Mouse (Mus musculus): ENCODE measurements around the gene Panx2. TPM values are rescaled to one million over a fixed set of nuclear protein-coding genes. Genes with fewer than 3 reads are reported as not detected.

The Panx2 gene
- not detected for polyA plus RNA-seq (2017; shearing (Covaris generic))

DNA sequence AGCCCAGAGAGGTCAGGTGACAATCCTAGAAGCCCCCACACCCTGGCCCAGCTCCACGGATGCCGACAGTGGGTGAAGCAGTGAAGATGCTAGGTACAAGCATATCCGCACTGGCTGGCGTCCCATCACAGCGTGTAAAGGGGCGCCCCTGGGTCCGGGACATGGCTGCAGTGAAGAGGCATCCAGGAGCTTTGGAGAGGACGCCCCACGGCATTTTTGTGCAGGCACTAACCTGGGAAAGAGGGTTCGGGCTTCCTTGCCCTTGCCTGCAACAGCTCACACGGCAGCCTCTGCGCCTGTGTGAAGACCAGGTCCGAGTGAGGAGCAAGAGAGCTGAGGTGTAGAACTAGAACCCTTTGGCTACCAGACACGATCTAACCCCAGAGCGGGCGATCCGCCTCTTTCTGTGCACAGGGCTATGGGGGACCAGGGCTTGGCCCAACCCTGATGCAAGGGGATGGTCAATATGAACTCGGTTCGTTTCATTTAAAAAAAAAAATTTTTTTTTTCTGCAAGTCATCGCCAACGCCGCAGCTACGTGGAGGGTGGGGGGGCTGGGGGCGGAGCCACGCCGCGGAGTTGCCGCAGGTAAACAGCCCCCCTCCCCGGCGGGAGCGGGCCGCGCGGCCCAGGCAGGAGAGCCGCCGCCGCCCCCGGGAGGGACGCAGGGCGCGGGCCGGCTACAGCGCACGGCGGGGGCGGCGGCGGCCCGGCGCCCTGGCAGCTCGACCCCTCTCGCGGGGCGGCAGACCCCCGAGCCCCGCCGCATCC, at the start of gene Panx2:
TSS of gene Panx2 (plus strand) at position 574 of the 771 bp plus-strand sequence.
- ATAC-seq, result no peak

DNA sequence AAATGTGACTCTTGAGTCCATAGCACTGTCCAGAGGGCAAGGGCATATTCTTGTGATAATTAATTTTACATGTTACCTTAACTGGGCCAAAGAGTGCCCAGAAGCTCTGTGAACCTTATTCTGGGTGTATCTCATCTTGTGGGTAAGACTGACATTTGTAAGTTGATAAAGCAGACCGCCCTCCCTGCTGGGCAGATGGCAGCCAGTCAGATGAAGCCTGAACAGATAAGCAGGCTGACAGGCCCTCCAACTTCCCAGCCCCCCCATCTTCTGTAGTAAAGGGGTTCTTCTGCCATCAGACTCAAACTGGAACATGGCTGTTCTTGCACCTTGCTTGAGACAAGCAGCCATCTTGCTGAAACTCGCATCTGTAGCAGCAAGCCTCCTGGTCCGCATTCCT, 42.8 kb upstream of the Panx2 start:
- no peak for ATAC-seq

DNA sequence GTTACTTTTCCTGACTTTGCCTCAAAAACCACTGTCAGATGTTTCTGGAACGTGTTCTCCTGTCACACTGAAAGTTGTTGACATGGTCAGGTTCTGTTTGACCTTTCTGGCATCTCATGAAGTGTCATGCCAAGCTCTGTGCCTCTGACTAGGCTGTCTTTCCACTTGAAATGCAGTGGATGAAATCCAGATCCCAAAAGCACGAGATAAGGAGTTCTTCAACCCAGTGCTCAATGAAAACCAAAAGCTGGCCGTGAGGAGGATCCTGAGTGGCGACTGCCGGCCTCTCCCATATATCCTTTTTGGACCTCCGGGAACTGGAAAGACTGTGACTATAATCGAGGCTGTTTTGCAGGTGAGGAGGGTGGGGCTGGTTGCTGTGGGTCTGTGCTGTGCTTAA, 39.4 kb upstream of the Panx2 start:
- no peak for ATAC-seq

DNA sequence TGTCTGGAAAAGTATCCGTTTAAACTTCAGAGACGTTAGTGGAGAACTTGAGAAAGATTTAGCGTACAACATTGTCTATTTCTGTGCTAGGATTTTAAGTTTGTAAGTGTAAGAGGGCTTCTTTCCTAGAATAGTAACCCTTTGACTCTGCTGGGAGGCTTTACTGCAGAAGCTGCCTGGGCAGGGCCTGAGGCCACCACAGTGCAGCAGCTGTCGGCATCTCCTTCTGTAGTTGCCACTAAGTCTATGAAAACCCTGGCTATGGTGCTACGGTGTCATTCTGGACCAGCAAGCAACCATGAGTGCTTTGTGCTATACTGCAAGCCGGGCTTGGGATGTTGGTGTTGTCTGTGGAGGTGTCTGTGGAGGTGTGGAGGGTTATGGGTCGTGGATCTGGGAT, 39.0 kb upstream of the Panx2 start:
- ATAC-seq, result no peak

DNA sequence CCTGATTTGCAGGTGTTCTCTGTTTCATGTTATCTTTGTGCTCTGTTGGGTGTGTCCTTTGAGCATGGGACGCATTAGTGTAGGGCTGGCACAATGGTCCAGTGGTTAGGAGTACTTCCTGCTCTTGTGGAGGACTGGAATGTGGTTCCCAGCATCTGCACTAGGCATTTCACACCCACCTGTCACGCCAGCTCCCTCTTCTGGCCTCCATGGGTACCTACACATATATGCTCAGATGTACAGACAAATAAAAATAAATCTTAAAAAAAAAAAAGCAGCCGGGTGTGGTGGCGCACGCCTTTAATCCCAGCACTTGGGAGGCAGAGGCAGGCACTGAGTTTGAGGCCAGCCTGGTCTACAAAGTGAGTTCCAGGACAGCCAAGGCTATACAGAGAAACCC, 15.2 kb upstream of the Panx2 start:
- ATAC-seq, result no peak

DNA sequence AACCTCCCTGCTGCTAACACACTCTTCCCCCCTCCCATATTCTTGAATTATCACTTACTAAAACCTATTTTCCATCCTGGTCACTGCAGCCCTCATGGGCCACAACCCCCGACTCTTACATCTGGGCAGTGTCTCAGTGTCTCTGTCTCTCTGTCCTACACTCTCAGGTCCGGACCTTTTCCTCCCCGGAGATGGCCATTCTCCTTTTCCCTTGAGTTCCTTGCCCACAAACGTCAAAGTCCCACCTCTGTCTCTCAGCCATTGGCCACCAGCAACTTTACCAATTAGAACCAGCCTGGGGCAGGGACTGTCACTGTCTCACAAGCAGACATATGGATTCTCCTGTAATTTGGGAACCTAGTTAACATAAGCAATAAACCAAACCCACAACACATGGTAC, 13.2 kb upstream of the Panx2 start:
- ATAC-seq, result no peak

DNA sequence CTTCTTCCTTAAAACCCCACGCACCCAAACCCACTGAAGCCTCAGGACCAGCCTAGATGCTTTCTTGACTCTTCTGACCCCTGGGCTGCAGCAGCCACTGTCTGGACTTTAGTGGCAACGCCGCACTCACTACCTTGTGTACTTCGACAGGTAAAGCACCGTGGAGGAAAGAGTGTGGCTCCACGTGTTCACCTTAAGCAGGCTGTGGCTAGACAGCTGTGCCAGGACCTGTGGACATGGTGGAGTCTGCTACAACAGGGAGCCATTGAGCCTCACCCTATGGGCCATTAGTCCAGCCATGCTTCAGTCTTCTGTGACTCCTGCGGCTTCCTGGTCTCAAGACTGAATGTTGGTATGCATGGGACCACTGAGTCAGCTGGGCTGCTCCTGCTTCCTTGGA, 4.9 kb upstream of the Panx2 start:
- no peak for ATAC-seq

DNA sequence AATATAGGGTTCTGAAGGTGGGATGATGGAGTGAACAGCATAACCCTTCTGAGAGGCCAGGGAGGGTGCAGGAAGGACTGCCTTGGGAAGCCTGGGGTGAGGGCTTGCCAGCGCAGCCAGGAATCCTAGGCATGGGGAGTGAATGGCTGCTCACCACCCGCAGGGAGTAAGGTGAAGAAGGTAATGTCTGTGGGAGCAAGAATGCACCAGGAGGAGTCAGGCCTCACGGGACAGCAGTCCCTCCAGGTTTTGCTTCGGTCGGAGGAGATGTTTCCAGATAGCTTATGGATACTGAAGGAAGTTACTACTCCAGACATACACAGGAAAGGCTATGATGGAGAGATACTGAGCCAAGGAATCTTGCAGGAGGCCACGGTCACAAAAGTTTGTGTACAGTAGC, 798 bp upstream of the Panx2 start:
- ATAC-seq, result no peak

DNA sequence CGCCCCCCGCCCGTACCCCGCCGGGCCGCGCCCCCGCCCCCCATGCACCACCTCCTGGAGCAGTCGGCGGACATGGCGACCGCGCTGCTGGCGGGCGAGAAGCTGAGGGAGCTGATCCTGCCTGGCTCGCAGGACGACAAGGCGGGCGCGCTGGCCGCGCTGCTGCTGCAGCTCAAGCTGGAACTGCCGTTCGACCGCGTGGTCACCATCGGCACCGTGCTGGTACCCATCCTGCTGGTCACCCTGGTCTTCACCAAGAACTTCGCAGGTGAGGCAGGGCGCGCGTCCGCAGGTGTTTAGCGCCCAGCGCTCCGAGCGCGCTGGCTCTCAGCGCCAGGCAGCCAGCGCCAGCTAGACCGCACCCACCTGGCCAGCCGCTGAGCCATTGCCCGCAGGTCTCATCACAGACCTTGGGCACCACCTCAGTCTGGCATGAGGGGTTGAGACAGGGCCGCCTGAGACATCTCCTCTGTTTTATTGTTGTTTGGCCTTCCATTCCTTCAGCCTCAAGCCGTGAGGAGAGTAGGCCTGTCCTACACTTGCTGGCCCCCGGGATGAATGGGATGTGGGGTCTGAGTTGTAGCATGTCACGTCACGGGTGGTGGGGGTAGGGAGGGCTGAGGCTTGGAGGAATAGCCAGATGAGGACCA, 623 bp downstream of the Panx2 start:
- no peak for ATAC-seq

DNA sequence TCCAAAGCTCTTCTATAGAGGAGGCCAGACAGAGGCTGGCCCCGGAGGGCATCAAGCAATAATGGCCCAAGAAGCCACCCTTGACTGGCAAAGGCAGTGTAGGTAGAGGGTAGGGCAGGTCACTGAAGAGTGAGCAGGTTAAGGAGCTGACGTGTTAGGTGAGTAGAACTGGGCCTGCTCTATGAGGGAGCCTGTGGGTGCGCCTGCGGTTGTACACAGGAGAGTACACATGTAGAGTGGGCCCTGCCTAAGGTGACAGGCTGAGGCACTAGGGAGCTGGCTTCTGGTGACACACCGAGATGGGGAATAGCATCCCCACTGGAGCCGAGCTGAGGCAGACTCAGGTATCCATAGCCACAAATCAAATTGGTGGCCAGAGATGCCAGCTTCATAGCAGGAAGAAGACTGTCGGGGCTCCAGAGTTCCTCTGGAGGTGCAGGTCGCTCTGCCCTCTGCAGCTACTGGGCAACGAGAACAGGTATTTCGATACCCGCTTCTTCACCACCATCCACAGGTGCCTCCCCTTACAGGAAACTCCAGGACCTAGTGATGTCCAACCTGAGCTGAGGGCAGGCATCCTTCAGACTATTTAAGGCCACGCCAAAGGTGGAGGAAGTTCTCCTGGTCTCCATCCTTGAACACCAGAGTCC, 1.4 kb downstream of the Panx2 start:
- no peak for ATAC-seq

DNA sequence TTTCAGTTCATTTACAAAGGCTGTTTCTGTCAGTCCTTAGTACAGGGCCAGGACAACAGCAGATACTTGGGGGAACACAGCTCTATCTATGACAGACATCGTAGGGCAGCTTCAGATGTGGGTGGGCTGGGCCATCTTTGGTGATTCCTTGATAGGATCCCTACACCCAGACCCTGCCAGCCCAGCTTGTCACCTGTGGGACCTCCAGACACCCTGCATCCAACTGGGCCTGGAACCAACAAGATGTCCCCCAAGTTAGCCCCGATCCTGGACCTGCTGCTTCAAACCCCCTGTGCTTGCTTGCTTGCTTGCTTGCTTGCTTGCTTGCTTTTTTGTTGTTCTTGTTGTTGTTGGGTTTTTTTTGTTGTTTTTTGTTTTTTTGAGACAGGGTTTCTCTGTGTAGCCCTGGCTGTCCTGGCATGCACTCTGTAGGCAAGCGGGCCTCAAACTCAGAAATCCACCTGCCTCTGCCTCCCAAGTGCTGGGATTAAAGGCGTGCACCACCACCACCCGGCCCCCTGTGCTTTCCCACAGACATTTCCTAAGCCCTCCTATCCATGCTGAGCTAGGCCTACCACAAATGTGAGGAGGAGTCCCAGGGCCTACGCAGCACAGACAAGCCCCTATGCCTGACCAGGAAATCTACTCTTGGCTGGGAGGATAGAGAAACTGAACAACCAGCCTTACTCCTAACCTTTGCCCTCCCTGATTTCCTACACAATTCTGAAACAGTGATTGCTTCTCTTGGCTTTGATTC, 2.4 kb downstream of the Panx2 start:
- ATAC-seq, result no peak

DNA sequence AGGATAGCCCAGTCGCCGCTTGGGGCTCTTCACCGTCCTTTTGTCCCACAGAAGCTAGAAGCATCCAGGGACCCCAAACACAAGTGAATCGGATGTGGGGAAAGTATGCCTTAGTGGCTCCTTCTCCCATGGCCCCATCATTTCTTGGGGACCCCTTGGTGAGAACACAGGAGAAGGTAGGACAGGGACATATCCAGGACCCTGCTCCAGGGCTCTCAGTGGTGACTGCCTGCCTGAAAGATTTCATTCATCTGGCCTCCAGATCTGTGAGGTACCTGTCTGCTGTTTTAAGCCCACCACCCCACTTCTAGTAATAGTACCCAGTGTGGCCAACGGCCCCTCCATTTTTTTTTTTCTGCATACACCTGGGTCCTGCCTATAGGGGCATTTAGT, 3.0 kb downstream of the Panx2 start:
- ATAC-seq, result no peak

DNA sequence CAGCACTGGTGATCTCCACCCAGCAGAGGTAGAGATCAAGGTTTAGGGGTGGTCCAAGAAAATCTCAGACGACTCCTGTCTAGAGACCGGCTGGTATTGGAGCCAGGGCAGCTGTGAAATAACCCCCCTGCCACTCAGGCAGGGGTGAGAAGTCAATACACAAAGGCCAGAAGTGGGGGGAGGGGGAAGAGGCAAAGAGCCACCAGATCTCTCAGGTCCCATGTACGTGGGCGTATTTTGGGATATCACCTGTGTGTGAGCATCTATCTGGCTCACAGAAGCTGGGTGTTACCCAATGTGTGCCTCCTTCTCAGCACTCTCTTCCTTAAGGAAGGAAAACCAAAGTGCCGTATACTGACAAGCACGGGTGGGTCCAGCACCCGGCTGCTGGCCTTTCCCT, 3.5 kb downstream of the Panx2 start:
- no peak for ATAC-seq

DNA sequence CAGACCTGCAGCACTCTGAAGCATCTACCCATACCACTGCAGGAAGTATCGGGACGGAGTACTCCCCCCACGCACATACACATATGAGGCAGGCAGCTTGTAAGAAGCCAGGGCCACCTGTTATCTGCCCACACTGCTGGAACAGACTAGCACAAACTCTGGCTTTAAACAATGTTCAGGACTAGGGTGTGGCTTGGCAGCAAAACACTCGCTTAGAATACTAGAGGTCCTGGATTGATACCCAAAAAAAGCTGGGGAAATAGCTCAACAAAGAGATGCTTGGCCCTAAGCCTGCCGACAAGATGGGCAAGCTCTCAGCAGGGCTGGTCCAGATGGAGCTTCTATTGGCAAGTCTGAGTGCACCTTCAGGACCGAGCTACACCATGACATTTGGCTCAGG, 4.0 kb downstream of the Panx2 start:
- ATAC-seq, result no peak

DNA sequence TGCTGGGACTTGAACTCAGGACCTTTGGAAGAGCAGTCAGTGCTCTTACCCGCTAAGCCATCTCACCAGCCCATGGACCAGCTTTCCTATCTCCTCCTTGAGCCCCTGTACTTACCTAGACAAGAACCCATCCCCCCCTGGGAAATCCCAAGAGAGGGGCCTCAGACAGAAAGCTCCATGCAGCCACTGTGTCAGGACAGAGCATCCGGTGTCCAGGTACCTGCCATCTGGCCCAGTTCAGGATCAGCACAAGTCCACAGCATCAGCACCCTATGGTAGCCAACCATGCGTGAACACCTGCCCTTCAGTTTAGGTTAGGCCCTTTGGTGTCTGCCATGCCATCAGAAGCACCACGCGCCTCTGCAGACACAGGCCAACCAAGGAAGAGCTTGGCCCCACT, 5.4 kb downstream of the Panx2 start:
- no peak for ATAC-seq

DNA sequence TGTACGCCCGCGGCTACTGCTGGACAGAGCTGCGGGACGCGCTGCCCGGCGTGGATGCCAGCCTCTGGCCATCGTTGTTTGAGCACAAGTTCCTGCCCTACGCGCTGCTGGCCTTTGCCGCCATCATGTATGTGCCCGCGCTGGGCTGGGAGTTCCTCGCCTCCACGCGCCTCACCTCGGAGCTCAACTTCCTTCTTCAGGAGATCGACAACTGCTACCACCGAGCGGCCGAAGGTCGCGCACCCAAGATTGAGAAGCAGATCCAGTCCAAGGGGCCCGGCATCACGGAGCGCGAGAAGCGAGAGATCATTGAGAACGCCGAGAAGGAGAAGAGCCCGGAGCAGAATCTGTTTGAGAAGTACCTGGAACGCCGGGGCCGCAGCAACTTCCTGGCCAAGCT, 8.1 kb downstream of the Panx2 start:
- ATAC-seq, result no peak

DNA sequence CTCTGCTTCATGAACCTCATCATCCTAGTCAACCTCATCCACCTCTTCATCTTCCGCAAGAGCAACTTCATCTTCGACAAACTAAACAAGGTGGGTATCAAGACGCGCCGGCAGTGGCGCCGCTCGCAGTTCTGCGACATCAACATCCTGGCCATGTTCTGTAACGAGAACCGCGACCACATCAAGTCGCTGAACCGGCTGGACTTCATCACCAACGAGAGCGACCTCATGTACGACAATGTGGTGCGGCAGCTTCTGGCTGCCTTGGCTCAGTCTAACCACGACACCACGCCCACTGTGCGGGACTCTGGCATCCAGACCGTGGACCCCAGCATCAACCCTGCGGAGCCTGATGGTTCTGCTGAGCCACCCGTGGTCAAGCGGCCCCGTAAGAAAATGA, 8.7 kb downstream of the Panx2 start:
- ATAC-seq, result no peak

DNA sequence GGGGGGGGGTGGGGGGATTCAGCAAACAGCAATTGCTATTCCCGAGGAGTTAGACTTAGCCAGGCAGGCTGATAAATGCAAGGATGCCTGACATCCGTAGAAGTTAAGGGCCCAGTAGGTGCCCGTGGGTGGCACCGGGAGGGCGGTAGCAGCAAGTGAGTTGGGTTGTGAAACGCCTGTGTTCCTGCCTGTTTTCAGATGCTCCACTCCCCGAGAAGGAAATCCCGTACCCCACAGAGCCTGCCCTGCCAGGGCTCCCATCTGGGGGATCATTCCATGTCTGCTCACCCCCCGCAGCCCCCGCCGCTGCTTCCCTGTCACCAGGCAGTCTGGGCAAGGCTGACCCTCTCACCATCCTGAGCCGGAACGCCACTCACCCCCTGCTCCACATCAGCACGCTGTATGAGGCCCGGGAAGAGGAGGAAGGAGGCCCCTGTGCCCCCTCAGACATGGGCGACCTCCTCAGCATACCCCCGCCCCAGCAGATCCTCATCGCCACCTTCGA, 9.9 kb downstream of the Panx2 start:
- no peak for ATAC-seq

DNA sequence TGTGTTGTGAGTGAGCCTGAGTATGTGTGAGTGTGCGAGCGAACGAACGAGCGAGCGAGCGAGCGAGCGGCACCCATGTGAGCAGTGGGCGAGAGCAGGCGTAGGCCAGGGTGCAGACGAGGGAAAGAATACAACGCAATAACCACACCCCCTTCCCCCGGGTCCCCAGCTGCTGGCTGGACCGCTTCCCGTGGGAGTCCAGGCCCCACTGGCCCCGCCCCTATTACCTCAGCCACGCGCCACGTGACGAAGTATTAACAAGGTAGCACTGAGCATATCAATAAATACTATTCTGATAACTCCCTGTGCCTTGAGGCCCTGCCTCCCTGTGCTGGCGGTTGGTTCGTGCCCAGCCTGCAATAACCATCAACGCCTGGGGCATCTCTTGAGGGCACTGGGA, 11.1 kb downstream of the Panx2 start:
- no peak for ATAC-seq

DNA sequence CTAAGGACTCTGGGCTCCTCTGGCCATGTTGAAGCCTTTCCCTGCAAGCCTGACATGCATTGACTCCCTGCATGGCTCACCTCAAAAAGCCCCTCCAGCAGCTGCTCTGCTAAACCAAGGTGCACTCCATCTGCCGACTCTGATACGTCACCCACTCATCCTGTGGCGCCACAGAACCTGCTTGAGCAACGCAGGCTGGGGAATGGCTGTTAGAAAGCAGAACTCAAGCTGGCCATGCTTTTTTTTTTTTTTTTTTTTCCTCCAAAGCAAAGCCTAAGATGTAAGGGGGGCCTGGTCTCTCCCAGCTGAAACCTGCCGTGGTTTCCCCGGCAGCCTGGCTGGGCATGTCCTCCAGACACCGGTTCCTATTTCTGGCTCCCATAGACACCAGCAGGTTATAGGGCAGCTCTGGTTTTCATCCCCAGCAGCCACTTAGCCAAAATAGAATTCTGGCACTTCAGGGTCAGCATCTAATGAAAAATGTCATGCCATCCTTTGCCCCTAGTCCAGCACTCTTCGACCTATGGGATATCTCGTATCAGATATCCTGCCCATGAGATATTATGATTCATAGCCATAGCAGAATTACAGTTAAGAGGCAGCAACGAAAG, 14.6 kb downstream of the Panx2 start:
- no peak for ATAC-seq

DNA sequence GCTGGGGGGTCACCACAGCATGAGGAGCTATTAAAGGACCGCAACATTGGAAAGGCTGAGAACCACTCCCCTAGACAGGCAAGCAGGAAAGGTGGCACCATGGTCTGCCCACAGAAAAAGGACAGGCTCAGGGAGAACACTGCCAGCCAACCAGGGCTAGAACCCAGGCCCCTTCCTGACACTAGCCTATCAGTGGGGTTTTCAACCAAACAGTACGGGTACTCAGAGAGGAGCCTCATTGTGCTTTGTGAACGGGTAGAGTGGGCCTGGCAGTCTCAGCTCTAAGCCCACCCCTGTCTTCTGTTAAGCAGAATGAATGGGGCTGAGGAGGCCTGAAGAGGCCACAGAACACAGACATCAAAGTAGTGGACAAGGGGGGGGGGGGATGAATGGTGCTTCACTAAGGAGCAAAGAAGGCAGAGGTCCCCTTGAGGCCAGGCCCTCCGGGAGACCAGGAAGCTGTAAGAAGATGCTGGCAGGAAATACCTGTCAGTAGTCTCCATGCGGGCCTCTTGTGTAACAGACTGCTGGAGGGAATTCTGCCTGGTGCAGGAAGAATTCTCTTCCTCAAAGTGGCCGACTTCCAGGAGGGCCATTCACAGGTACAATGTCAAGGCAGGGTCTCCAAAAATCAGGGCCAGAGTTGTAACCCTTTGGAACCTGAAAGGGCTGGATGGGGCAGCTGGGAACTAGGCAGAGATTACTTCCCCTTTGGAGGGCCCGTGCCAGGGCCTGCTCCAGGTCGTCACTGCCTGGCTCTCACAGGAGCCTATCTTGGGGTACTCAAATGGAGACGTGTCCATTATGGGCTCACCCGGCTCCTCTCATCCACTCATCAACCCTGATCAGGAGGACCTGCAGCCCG, 15.3 kb downstream of the Panx2 start, which contains the start of gene Trabd:
TSS of gene Trabd (plus strand) at position 512 of the 865 bp plus-strand sequence.
- ATAC-seq, result no peak

All from activated CD4-positive, CD25-positive, alpha-beta regulatory T cell, adult 4 months (primary cell).